Mouse (Mus musculus): ENCODE measurements around the gene Syt7. TPM values are rescaled to one million over a fixed set of nuclear protein-coding genes. Genes with fewer than 3 reads are reported as not detected.

Gene Syt7
- polyA plus RNA-seq, 1 experiment from 2014 or later = 12.0 TPM

GRCm38 (mm10) chr19:10486264-10486738 is 97.4 kb downstream of the Syt7 start:
- Histone ChIP-seq H3K9ac (no peak overlapping the region), H3K4me3 (replicated peaks; ENCODE audit: low read length) (no peak overlapping the region), H3K36me3 (replicated peaks; ENCODE audit: control insufficient read depth, insufficient read depth) (no peaks in the 10 kb centered on the region), H3K27ac (no peak overlapping the region), H3K27me3 (ENCODE audit: control insufficient read depth, insufficient read depth, low read length) (no peaks in the 10 kb centered on the region), H3K9me3 (ENCODE audit: control insufficient read depth, low read length) (no peaks in the 10 kb centered on the region), H3K4me2 (replicated peaks) (no peak overlapping the region), H3K4me1 (replicated peaks; ENCODE audit: control insufficient read depth, insufficient read depth, low read length) (0 out of 2 replicates have a peak, but pooled peaks cover 6% of the 10 kb centered on the region)
- peak; percentile 85 for DNase-seq (ENCODE audit: low spot score)
- peak; percentile 88 for ATAC-seq (ENCODE audit: low FRiP score)
- WGBS = 25% methylated on average over 9 of the region's 9 CpGs

- WGBS = 91% methylated on average over 1 of the region's 1 CpGs
- no peak for DNase-seq (ENCODE audit: low spot score)
Measured at GRCm38 (mm10) chr19:10495670-10496069, 106.8 kb downstream of the Syt7 start.

GRCm38 (mm10) chr19:10496976-10497375 is 108.1 kb downstream of the Syt7 start:
- Histone ChIP-seq H3K36me3 (replicated peaks; ENCODE audit: control insufficient read depth, insufficient read depth) (peaks cover 25% of the 10 kb centered on the region), H3K9me3 (ENCODE audit: control insufficient read depth, low read length) (no peaks in the 10 kb centered on the region), H3K4me3 (replicated peaks; ENCODE audit: low read length) (no peak overlapping the region), H3K4me2 (replicated peaks) (no peak overlapping the region), H3K9ac (no peak overlapping the region; the same call in 1 of the 2 replicates), H3K27ac (0 out of 2 replicates have a peak overlapping the region, but pooled peaks have one; percentile 2), H3K27me3 (ENCODE audit: control insufficient read depth, insufficient read depth, low read length) (no peaks in the 10 kb centered on the region), H3K4me1 (replicated peaks; ENCODE audit: control insufficient read depth, insufficient read depth, low read length) (0 out of 2 replicates have a peak, but pooled peaks cover 2% of the 10 kb centered on the region)
- no peak for ATAC-seq (ENCODE audit: low FRiP score)
- WGBS = 70% methylated on average over 2 of the region's 2 CpGs
- DNase-seq (ENCODE audit: low spot score) = no peak

More at GRCm38 (mm10) chr19:10495670-10496069, 106.8 kb downstream of the Syt7 start:
- ATAC-seq (ENCODE audit: low FRiP score) = no peak
- Histone ChIP-seq H3K27ac (no peak overlapping the region), H3K36me3 (replicated peaks; ENCODE audit: control insufficient read depth, insufficient read depth) (peaks cover 12% of the 10 kb centered on the region), H3K4me2 (replicated peaks) (no peak overlapping the region), H3K27me3 (ENCODE audit: control insufficient read depth, insufficient read depth, low read length) (no peaks in the 10 kb centered on the region), H3K9me3 (ENCODE audit: control insufficient read depth, low read length) (no peaks in the 10 kb centered on the region), H3K4me3 (replicated peaks; ENCODE audit: low read length) (no peak overlapping the region), H3K4me1 (replicated peaks; ENCODE audit: control insufficient read depth, insufficient read depth, low read length) (0 out of 2 replicates have a peak, but pooled peaks cover 2% of the 10 kb centered on the region), H3K9ac (no peak overlapping the region)

GRCm38 (mm10) chr19:10497512-10498160 is 108.7 kb downstream of the Syt7 start:
- Histone ChIP-seq H3K9ac (no peak overlapping the region), H3K4me2 (replicated peaks) (no peak overlapping the region), H3K4me3 (replicated peaks; ENCODE audit: low read length) (no peak overlapping the region), H3K27ac (no peak overlapping the region), H3K36me3 (replicated peaks; ENCODE audit: control insufficient read depth, insufficient read depth) (peaks cover 30% of the 10 kb centered on the region), H3K4me1 (replicated peaks; ENCODE audit: control insufficient read depth, insufficient read depth, low read length) (0 out of 2 replicates have a peak, but pooled peaks cover 2% of the 10 kb centered on the region), H3K27me3 (ENCODE audit: control insufficient read depth, insufficient read depth, low read length) (no peaks in the 10 kb centered on the region), H3K9me3 (ENCODE audit: control insufficient read depth, low read length) (no peaks in the 10 kb centered on the region)
- 64% methylated on average over 8 of the region's 8 CpGs for WGBS
- ATAC-seq (ENCODE audit: low FRiP score) = no peak
- no peak for DNase-seq (ENCODE audit: low spot score)

GRCm38 (mm10) chr19:10500581-10500980 is 111.7 kb downstream of the Syt7 start:
- ATAC-seq (ENCODE audit: low FRiP score) (no peak), DNase-seq (ENCODE audit: low spot score) (no peak)
- Histone ChIP-seq H3K27me3 (ENCODE audit: control insufficient read depth, insufficient read depth, low read length) (no peaks in the 10 kb centered on the region), H3K4me2 (replicated peaks) (no peak overlapping the region), H3K9me3 (ENCODE audit: control insufficient read depth, low read length) (no peaks in the 10 kb centered on the region), H3K36me3 (replicated peaks; ENCODE audit: control insufficient read depth, insufficient read depth) (peaks cover 52% of the 10 kb centered on the region), H3K9ac (no peak overlapping the region), H3K4me1 (replicated peaks; ENCODE audit: control insufficient read depth, insufficient read depth, low read length) (0 out of 2 replicates have a peak, but pooled peaks cover 2% of the 10 kb centered on the region), H3K4me3 (replicated peaks; ENCODE audit: low read length) (no peak overlapping the region), H3K27ac (no peak overlapping the region)
- whole genome bisulfite sequencing = 96% methylated on average over 8 of the region's 8 CpGs

GRCm38 (mm10) chr19:10502571-10502970 is 113.7 kb downstream of the Syt7 start:
- H3K4me2 ChIP-seq (replicated peaks) = no peak overlapping the region
- H3K4me1 ChIP-seq (replicated peaks; ENCODE audit: control insufficient read depth, insufficient read depth, low read length) = no peaks in the 10 kb centered on the region
- no peaks in the 10 kb centered on the region for H3K9me3 ChIP-seq (ENCODE audit: control insufficient read depth, low read length)
- no peak overlapping the region for H3K4me3 ChIP-seq (replicated peaks; ENCODE audit: low read length)
- H3K36me3 ChIP-seq (replicated peaks; ENCODE audit: control insufficient read depth, insufficient read depth) = peaks cover 72% of the 10 kb centered on the region
- DNase-seq (ENCODE audit: low spot score) (peak; percentile 81), ATAC-seq (ENCODE audit: low FRiP score) (peak; percentile 73)
- H3K27ac ChIP-seq = no peak overlapping the region
- H3K9ac ChIP-seq = no peak overlapping the region
- no peaks in the 10 kb centered on the region for H3K27me3 ChIP-seq (ENCODE audit: control insufficient read depth, insufficient read depth, low read length)
- WGBS = 5% methylated on average over 4 of the region's 4 CpGs

Other genes with a start within 250 kb of the Syt7 start
- gene Fads1, start 206.2 kb upstream of the Syt7 start, polyA plus RNA-seq (2014; fragmentation: Nextera tagmentation; extraction: Ambion mirVana) = 148 and 156 TPM in 2 replicates
- gene Tmem258, start 185.1 kb upstream of the Syt7 start, polyA plus RNA-seq (2014; fragmentation: Nextera tagmentation; extraction: Ambion mirVana) = 324 and 357 TPM in 2 replicates
- 24.2 and 24.8 TPM in 2 replicates for gene Fen1, start 184.9 kb upstream of the Syt7 start, polyA plus RNA-seq (2014; fragmentation: Nextera tagmentation; extraction: Ambion mirVana)
- gene Myrf, start 148.3 kb upstream of the Syt7 start, polyA plus RNA-seq (2014; fragmentation: Nextera tagmentation; extraction: Ambion mirVana) = 1.1 and 1.3 TPM in 2 replicates
- gene Dagla, start 84.2 kb upstream of the Syt7 start, polyA plus RNA-seq (2014; fragmentation: Nextera tagmentation; extraction: Ambion mirVana) = 9.9 and 10.2 TPM in 2 replicates
- gene Lrrc10b, start 68.4 kb downstream of the Syt7 start, polyA plus RNA-seq (2014; fragmentation: Nextera tagmentation; extraction: Ambion mirVana) = 1.5 and 1.6 TPM in 2 replicates
- 1.9 and 2.8 TPM in 2 replicates for gene Ppp1r32, start 93.8 kb downstream of the Syt7 start, polyA plus RNA-seq (2014; fragmentation: Nextera tagmentation; extraction: Ambion mirVana)
- 57.5 and 63.4 TPM in 2 replicates for gene Cpsf7, start 136.2 kb downstream of the Syt7 start, polyA plus RNA-seq (2014; fragmentation: Nextera tagmentation; extraction: Ambion mirVana)
- 67.6 and 68.4 TPM in 2 replicates for gene Sdhaf2, start 137.1 kb downstream of the Syt7 start, polyA plus RNA-seq (2014; fragmentation: Nextera tagmentation; extraction: Ambion mirVana)
- gene Tmem216, start 167.1 kb downstream of the Syt7 start, polyA plus RNA-seq (2014; fragmentation: Nextera tagmentation; extraction: Ambion mirVana) = 53.3 and 59.6 TPM in 2 replicates
- gene Cyb561a3, start 188.1 kb downstream of the Syt7 start, polyA plus RNA-seq (2014; fragmentation: Nextera tagmentation; extraction: Ambion mirVana) = 21.8 and 23.8 TPM in 2 replicates
- gene Tmem138, start 188.3 kb downstream of the Syt7 start, polyA plus RNA-seq (2014; fragmentation: Nextera tagmentation; extraction: Ambion mirVana) = 38.1 and 40.3 TPM in 2 replicates
- 219 and 240 TPM in 2 replicates for gene Ddb1, start 216.2 kb downstream of the Syt7 start, polyA plus RNA-seq (2014; fragmentation: Nextera tagmentation; extraction: Ambion mirVana)
- gene Tkfc, start 216.6 kb downstream of the Syt7 start, polyA plus RNA-seq (2014; fragmentation: Nextera tagmentation; extraction: Ambion mirVana) = 25.4 and 26.8 TPM in 2 replicates
- 0.64 and 1.1 TPM in 2 replicates for gene Vwce, start 245.1 kb downstream of the Syt7 start, polyA plus RNA-seq (2014; fragmentation: Nextera tagmentation; extraction: Ambion mirVana)

Measured in hindbrain, embryonic 14.5 days (tissue).